Mouse (Mus musculus) kidney, adult 2 months (tissue): ENCODE data around the gene 2410004B18Rik.

Experiments
- CTCF ChIP-seq: fragments of 200-500 bp; conservative IDR thresholded peaks from 2 replicates; pipeline ENCODE4 v1.5.1; 2011; ENCODE audit warnings: low read depth, mild to moderate bottlenecking, control low read depth, low read length, moderate library complexity, mixed read lengths; ENCODE audit not compliant: insufficient read depth, insufficient read length
- POLR2A ChIP-seq: fragments of 200-500 bp; IDR thresholded peaks from one replicate; pipeline ENCODE4 v1.6.1; 2011; ENCODE audit warnings: low read depth, low read length, control low read depth

GRCm38 (mm10) chr3:145959824-145960223 is 22.0 kb downstream of the 2410004B18Rik start:
- TF ChIP-seq CTCF (no peak), POLR2A (no peak)
